Mouse (Mus musculus) frontal cortex, postnatal 14 days (tissue): ENCODE results near the gene Idh3a.
"Not testable (repeated sequence)": the region's sequence is repeated elsewhere in the genome, so short reads cannot be mapped to it uniquely, and the experiment has no call there.

ENCODE experiments used
- DNase-seq, 2 experiments: peaks; one replicate each; pipeline ENCODE4 v3.0.0; 2022; ENCODE audit warnings: low spot score in 2 of 2

The Idh3a gene

DNA sequence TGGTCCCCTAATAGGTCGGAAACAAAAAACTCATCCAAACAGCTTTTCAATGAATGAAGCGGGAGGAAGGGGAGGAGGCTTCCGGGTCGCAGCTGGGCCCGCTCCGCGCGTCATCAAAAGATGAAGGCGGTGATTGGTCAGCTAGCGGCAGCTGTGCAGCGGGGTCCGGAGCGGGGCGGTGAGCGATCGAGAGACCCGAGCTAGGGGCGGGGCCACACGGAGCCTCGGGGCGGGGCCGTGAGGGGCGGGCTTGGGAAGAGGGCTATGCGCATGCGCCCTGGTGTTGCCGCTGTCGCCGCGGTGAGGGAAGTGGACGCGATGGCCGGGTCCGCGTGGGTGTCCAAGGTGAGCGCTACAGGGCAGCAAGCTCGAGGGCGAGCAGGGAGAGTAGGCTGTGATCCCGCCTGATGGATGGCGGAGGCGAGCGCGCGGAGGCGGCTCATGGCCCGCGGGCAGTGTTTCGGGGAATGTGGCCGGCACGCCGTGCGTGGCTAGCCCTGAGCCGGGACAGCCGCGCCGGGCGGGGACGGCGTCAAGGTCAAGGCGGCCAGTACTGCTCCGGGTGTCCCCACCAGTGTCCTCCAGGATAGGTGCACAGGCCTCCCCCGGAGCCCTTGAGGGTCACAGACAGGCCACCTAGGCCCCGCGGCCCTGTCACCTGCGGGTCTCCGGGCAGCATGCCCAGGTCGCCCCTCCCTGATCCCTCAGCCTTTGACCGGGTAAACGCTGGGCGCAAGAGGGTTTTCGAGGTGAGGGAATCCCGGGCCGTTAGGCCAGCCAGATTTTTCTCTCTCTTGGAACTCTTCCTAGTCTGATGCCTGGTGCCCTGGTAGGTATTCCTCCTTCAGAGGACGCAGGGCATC, at the start of gene Idh3a:
Gene Idh3a (plus strand): TSS at position 136 of the 863 bp plus-strand sequence.
- DNase-seq: peak; percentile 96 to 97

DNA sequence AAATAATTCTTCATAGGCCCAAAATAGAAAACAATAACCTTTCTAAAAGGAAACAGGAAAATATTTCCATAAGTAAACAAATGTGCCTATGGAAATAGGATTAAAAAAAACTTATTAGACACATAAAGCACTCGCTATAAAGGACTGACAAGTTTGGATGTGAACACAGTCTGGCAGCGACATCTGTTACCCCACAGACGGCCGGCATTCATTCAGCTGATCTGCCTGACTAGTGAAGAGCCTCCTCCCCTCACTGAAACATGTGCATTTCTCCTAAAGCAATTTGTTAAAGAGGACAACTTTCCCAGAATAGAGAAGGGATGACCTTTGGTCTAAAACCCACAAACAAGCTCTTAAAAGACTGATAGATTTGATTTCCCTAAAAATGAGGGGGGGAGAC, 49.1 kb upstream of the Idh3a start:
- no peak for DNase-seq

DNA sequence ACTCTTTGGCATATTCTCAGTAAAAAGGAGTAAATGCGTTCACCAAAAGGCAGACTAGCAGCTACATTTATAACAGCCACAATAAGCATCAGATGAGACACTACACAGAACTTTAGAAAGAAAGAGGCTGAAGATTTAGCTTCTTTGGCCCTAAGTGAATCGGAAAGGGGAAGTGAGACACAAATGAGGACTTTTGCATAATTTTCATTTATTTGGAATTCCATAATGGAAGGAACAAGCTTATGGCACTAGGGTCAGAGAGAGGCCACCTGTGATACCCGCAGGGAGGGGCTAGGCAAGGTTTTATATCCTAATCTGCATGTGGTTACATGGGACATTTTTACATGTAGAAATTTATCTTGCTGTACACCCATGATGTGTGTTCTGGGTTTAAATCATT, 48.7 kb upstream of the Idh3a start:
- no peak for DNase-seq

DNA sequence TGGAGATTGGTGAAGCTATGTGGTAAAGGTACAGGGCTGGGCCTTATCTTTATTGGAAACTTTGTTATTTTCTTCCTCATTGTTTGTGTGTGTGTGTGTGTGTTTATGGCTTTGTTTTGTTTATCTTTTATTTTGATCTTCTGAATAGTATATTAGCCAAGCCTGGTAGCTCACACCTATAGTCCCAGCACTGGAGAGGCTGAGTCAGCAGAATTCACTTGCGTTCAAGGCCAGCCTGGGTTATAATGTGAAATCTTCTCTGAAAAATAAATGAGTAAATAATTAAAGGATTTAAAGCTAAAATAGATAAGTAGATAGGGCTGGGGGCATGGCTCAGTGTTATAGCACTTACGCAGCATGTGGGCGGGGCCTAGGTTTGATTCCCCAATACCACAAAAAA, 47.9 kb upstream of the Idh3a start:
- DNase-seq: no peak

DNA sequence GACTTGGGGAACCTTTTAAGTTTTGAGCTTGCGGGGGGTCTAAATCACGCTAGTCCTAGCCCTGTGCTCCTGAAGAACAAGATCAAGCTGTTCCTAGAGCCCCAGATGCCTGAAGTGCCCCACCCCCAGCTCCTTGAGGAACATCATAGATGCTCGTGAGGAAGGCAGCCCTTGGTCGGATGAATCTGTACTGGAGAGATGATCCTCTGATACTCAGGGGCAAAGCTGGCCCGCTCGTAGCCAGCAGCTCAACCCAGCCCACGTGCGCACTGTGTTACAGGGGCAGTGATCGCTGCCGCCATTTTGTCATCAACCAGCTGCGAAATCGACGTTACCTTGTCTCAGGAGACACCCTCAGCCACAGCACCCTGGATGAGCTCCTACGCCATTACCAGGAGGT, 47.5 kb upstream of the Idh3a start, which contains the start of gene Sh2d7:
Gene Sh2d7 (plus strand): TSS at position 301 of the 400 bp plus-strand sequence.
- no peak for DNase-seq

DNA sequence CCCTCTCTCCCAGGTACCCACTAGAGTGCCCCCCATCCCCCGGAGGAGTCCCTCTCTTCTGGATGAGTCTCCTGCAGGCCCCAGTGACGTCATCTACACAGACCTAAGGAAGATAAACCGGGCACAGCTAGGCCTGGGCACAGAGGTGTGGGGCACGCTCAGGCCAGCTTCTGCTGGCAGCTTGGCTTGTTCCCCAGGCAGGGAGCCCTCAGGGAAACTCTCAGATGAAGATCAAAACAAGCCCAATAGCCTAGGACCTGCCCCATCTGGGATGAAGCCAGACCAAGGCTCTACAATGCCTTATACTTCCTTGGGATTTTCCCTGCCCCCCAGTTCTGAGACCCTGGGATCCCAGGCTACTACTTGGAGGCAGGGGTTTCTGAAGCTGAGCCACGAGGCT, 45.3 kb upstream of the Idh3a start:
- DNase-seq: no peak

DNA sequence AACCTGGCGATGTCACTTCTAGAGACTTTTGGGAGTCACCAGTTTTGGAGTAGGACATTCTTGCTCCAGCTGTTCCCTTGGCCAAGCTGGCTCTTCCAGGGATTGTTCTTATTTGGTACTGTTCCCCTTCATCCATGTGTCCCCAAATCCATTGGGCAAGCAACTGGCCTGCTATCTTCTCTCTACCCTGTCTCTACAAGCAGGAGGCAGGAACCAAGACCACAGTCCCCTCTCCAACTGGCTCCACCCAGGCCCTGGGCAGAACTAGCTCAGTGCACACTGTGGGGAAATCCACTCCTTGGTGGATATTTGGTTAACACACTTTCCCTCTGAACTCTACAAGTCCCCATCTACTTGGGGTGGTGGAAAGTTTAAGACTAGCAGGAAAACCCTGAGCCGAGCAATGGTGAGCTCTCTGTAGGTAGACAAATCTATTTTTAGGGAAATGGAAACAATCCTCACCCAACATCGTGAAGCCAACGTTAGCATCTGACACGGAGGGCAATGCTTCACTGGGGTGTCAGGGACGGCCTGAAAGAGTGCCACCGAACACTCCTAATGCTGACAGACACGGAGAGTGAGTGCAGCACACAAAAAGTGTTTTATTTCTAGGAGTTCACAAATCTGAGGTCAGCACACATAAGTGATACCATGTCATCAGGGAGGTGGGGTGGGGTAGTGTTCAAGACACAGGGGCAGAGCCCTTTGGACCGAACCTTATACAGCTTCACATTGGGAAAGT, 41.8 kb upstream of the Idh3a start:
- no peak for DNase-seq

DNA sequence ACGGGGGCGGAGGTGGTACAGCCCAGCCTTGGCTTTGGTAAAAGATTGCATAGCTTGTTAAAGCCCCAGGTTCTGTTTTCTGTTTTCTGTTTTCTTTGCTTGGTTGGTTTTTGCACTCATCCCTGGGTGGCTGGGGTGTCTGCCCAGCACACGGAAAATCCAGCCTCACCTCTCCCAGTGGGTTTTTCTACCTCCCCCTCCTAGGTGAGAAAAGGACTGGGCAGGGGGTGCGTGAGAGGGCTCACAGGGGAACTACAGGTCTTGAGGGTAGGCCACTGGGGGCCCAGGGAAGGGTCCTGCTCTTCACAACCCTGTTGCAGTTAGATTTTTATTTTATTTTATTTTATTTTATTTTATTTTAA, 41.2 kb upstream of the Idh3a start:
- DNase-seq: no peak

DNA sequence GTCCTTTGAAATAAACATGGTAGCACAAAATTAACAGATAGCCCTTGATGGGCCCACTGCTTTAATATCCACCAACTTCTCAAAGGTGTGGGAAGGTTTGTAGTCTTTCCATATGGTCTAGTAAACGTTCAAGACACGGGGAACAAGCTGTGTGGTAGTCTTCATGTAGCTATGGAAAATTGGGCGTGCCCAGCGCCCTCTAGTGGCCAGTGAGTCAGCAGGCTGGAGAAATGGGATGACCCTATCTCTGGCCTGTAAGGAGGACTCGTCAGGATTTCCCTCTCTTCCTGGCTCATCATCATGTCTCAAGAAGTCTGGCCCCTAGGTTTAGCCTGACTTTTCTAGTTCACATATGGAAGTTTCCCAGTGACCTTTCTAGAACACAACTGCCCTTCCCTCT, 38.6 kb upstream of the Idh3a start:
- no peak for DNase-seq

DNA sequence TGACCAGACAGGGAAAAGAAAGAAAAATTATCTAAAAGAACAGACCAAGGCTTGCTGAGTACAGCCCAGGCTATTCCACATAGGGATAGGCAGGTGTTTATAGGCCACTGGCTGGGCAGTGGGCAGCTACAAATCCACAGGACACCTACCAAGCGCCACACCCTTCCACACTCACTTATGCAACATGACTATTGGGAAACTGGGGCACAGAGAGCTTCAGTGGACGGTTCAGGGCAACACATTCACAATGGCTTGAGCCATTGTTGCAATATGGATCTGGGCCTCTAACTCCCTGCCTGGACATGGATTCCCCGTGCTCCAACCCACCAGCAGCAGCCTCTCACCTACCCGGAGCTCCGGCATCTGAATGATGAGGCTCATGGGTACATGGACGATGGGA, 36.7 kb upstream of the Idh3a start:
- DNase-seq: no peak

DNA sequence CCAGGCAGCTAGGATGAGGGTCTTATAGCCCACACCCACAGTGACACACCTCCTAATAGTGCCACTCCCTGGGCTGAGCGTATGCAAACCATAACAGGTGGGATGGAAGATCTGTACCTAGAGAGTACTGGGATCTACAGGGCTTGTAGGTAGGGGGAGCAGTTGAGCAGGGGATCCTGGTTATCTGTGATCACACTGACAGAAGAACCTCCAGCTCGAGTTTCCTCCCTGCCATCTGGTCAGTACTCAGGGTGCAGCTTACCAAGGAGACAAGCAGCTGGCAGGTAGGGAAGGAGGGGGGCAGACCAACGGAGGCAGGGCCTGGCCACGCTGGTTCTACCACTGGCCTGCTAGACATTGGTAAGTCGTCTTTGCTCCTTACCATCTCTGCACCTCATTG, 33.7 kb upstream of the Idh3a start:
- no peak for DNase-seq

DNA sequence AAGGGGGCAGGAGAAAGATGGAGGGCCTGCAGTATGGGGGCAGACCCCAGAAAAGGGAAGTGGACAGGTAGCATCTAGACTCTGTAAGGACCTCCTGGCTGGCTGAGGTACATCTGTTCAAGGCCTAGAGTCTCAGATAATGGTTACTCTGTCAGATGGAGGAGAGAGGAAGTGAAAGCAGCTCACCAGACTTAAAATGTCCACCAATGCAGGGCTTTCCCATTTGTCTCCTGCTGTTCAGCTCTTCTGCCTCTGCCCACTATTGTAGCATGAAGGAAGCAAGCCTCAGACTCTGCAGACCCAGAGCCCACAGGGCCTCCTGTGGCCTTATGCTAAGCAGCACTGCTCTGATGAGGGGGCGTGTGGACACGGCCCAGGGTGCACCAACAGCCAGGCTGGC, 31.1 kb upstream of the Idh3a start:
- no peak for DNase-seq

DNA sequence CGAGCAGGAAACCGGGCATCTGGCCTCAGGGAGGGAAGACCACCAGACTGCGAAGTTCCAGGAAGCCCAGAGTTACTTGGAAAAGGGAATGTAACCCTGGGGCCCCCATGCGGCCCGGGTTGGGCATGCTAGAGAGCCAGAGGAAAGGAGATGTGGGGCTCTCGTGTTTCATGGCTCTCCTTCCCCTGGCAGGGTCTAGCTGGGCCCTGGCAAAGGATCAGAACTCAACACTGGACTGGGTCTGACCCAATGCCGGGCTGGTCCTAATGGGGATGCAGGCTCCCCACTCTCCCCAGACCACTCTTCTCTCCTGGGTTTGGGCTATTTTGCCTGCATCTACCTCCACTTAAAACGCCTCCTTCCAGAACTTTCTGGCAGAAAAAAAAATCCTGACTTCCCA, 27.4 kb upstream of the Idh3a start:
- no peak for DNase-seq

DNA sequence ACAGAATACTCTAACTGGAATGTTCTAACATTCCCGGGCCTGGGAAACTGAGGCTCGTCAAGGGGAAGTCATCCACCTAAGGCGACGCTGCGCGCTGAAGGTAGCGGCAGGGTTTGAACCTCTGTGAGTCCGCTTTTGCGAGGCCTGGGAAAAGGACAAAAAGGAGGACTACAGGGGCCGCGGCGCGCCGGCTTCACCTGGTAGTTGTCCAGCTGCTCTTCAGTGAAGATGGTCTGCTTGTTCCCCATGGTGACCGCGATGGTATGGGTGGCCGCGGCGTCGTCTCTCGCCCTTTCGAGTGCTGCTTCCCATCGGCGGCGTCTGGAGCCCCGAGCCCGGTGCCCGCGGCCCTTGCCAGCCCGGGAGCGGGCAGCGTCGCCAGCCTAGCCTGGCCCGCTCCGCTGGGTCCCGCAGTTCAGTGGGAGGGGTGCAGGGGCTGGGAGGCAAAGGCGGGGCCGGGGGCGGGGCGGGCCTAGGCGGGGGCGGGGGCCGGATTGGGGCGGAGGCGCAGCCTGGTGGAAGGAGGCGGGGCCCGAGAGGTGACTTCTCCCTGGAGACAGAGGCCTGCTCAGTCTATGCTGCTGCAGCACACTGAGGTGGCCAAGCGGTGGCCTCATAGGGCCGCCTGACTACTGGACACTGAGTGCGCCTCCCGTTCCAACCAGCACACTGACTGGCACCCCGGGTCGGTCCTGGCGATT, 26.2 kb upstream of the Idh3a start, which contains the start of gene Cib2:
Gene Cib2 (minus strand): TSS at position 448 of the 701 bp plus-strand sequence.
- DNase-seq: peak; percentile 52 to 53

DNA sequence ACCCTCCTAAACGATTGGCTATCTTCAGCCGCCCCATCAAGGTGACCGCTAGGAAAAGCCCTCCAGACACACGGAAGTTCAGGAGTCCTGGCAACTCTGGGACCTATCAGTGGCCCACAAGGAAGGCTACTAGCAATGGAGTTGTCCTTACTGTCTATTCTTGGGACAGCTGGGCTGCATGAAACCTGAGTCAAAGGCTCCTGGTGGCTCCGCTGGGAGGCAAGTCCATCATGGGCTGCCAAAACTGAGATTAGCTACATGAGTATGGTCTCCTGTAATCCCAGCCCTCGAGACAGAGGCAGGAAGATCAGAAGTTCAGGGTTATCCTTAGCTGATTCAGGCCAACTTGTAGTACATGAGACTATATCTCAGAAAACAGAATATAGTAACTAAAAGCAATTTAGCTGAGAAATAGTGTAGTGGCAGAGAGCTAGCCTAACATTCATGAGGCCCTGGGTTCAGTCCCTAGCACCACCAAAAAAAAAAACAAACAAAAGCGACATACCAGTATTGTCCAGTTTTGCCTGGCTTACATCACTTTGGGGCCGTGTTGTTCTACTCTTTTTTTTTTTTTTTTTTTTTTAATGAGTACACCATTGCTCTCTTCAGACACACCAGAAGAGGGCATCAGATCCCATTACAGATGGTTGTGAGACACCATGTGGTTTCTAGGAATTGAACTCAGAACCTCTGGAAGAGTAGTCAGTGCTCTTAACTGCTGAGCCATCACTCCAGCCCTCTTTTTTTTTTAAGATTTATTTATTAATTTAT, 25.1 kb upstream of the Idh3a start:
- no peak for DNase-seq

DNA sequence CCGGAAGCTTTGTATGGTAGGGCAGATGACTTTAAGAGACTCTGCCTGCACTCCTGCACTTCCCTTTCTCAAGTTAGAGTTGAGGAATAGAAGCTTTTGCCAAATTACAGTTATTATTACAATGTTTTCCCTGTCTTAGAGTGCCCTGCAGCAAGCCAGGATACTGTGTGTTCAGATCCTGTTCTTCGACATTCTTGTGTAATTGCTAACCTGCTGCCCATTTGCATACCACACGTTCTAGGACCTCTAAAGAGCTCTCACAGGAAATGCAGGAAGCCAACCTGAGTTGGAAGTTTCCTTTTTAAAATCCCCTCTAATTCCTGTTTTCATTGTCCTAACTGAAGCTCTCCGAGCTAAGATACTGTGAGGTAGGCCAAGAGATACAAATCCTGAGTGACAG, 19.2 kb upstream of the Idh3a start:
- no peak for DNase-seq

DNA sequence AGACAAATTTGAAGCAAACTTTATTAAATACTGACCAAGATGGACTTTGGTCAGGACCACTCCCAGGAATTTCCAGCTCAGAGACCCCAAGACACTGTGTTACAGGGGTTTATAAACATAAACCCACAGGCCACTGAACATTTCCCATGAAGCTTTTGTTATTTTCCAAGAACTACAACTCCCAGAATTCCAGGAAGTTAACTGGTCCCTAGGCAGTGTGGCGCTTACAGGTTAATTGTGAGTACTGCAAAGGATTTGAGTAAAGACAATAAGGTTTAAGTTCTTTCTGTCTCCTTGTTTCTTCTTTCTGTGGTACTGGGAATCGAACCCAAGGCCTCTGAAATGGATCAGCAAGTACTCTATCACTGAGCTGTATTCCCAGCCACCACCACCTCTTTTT, 17.4 kb upstream of the Idh3a start:
- DNase-seq: no peak

DNA sequence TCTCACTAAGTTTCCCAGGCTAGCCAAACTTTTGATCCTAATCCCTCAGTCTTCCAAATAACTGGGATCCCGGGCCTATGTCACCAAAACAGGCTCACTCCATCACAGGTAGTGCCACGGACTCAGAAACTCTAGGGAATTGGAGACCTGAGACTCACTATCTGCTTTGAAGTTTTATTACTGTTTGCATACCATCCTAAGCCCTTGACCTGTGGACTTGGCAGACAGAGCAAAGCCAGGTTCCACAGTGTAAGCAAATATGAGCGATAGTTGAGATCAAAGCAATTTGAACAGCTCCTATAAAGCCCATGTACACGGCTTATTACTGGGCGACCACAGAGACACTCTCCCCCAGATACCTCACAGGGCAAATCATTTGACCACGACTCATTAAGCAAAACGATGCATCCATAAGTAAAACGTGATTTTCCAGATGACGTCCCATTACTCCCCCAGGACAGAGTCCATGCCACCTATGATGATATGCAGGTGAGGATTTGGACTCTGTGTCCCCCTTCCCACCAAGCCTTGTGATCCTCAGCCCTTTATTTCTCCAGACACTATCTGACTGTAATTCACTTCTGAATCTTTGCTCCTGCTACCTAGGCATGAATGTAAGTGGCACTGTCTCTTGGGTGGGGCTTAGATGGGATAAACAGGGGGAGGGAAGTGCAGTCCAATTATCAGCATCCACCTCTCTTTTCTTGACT, 14.8 kb upstream of the Idh3a start:
- DNase-seq: no peak

DNA sequence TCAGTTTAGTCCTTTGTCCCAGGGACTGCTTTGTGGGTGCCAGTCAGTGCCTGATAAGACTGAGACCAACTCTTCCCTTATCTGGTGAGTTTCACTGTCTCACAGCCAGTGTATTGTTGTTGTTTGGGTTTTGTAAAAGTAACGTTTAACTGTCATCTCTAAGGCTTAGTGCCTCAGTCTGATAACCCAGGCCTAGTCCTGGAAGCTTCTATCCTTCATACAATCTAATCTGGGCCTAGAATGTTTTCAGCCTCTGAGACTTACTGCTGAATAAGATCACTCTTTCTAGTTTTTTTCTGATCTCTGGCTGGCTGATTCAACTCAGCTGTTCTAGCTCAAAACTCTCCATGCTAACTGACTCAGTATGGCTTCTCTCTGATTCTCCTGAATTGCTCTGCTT, 2.4 kb upstream of the Idh3a start:
- no peak for DNase-seq

DNA sequence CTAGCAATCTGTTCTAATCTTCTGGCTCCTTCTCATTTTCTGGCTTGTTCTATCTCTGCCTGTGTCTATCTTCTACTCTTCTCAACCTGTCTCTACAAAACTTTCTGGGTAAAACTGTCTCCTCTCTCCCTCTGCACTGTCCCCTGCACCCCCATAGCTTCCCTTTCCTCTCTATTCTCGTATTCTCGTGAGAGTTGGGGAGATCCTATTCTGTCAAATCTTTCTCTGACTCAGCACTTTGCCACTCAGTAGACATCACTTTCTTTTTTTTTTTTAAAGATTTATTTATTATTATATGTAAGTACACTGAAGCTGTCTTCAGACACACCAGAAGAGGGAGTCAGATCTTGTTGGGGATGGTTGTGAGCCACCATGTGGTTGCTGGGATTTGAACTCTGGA, 2.0 kb upstream of the Idh3a start:
- not testable (repeated sequence) for DNase-seq

DNA sequence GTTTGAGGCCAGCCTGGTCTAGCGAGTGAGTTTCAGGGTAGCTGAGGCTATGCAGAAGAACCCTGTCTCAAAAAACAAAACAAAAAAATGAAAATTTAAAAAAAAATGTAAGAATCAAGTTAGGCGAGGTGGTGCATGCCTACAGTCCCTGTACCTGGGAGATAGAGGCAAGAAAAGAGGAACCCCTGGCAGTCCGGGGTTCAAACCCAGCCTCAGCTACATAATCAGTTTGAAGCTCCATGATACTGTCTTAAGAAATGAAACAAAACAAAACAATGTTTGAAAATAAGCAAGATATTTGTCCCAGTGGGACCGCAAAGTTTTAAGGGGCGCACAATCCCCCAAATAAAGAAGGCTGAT, 315 bp upstream of the Idh3a start:
- DNase-seq: no peak
